Mouse (Mus musculus): ENCODE results near the gene Itga7. TPM values are rescaled to one million over a fixed set of nuclear protein-coding genes. Genes with fewer than 3 reads are reported as not detected.

The Itga7 gene
- polyA plus RNA-seq, 1 experiment, result 24.3 TPM

DNA sequence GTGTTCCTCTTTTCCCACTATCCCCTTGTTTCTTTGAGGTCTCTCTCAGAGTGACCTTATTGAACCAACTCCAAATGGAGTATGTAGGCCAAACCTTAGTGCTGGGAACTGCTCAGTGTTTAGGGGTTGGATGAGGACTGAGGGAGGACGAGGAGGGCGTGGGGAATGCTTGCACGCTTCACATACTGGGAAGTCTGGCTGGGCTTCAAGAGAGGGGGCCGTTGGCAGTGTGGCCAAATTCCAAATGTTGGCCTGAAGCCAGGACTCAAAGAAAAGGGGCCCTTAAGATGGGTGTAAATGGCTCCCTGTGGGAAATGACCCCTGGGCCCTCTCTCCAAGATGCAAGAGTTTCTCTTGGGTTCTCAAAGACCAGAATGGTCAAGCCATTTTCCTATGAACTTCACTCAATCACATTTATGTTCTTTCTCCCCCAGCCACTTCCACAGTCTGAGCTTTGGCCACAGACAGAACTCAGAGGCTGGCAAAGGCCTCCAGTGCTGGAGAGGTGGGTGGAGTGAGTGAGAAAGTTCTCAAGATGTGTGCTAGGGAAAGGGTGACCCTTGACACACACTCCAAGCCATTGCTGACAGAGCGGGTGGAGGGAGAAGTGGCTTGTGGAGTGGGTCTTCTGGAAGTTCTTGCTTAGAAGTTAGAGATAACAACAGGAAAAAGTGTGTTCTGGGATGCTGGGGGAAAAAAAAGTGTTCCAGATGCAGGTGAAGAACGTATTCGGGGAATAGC, 3.8 kb upstream of the Itga7 start:
- no peak overlapping the region for H3K4me3 ChIP-seq (ENCODE audit: insufficient read depth, low read length)
- no peak overlapping the region for H3K27ac ChIP-seq (ENCODE audit: insufficient read depth, low read length)
- 0 out of 2 replicates have a peak, but pooled peaks cover 1% of the 10 kb centered on the region for H3K4me1 ChIP-seq (ENCODE audit: control insufficient read depth, insufficient read depth, low read length)

DNA sequence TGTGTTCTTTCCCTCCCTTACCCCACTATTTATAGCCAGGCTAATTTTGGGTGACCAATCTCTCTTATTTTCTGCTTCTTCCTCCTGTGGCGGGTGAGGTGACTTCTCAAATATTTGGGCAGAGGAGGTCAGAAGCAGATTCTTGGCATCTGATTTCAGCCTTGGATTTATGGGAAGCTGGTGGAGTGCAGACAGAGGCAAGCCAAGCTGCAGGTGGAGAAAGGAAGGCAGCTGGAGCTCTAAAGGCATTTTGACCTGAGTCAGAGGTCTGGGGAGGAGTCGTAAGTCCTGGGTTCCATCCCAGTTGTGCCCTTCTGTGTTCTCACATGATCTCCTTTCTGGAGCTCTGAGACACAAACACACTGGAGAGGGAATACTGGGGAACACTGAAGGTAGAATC, 2.2 kb upstream of the Itga7 start:
- H3K4me3 ChIP-seq (ENCODE audit: insufficient read depth, low read length), result no peak overlapping the region
- H3K27ac ChIP-seq (ENCODE audit: insufficient read depth, low read length), result no peak overlapping the region
- H3K4me1 ChIP-seq (ENCODE audit: control insufficient read depth, insufficient read depth, low read length), result 0 out of 2 replicates have a peak, but pooled peaks cover 1% of the 10 kb centered on the region
- TF ChIP-seq POLR2A (IDR thresholded peaks at IDR 0.05; ENCODE audit: extremely low read depth, insufficient read depth, low read length) (no peak), CTCF (IDR thresholded peaks at IDR 0.05; ENCODE audit: extremely low read depth, insufficient read depth, low read length) (no peak)

More for the DNA sequence above, 3.8 kb upstream of the Itga7 start:
- TF ChIP-seq CTCF (IDR thresholded peaks at IDR 0.05; ENCODE audit: extremely low read depth, insufficient read depth, low read length) (no peak), POLR2A (IDR thresholded peaks at IDR 0.05; ENCODE audit: extremely low read depth, insufficient read depth, low read length) (no peak)

DNA sequence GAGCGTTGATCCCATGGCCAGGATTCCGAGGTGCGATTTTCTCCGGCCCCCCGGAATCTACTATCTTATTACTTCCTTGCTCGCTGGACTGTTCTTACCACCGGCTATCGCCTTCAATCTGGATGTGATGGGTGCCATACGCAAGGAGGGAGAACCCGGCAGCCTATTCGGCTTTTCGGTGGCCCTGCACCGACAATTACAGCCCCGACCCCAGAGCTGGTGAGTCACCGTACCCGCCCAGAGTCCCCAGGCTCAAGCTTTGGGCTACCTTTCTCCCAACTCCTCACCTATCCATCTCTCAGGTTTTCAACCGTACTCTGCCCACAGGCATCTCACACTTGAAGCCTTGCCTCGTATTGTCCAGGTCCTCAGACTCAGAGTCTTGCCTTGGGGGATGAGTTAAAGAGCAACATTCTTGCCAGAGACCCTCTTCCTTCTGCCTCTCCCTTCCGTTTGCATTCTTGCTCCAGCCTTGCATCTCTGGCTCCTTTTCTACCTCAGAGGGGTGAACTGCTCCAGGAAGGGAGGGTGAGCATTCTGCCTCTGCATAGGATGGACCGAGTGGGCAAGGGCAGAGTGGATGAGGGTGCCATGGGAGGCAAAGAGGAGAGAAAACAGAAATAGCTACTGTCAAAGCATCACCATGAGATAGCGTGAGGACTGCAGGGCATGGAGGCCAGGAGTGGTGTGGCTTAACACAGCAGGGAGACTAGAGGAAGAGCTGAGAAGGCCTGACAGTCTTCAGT, 531 bp downstream of the Itga7 start:
- no peaks in the 10 kb centered on the region for H3K4me1 ChIP-seq (ENCODE audit: control insufficient read depth, insufficient read depth, low read length)
- no peak overlapping the region for H3K27ac ChIP-seq (ENCODE audit: insufficient read depth, low read length)
- H3K4me3 ChIP-seq (ENCODE audit: insufficient read depth, low read length), result peak overlapping the region; percentile 32
- no peak for TF ChIP-seq CTCF (IDR thresholded peaks at IDR 0.05; ENCODE audit: extremely low read depth, insufficient read depth, low read length)

DNA sequence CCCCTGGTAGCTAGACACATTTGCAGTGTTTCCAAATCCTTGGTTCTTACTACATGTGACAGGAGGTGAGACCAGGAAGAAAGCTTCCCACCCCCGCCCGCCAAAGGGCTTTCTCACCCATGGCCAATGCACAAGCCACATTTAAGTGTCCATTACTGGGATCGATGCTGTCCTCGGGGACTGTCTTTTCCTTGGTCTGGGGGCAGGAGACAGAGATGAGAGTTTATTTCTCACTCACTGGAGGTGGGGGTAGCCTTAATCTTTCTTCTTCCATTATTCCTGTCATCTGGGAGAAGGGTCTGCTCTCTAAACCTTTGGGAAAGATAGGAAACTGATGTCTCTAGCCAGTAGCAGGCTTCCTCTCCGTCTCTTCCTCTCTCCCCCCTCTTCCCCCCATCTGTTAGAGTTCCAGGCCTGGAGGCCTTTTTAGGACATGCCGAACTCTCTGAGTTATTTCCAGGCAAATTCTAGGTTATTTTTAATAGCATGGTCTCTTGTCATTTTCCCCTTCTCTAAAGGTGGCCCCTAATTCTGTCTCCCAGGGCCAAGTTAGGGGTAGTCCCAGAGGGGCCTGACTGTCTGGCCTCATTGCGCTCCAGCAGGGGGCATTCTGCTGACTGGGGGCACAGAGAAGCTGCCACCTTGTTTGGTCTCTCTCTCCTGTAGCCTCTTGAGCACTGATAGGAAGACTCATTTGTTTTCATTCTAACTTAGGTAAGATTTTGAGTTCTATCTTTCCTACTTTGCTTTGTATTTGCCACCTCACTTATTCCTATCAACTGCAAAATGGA, 1.6 kb downstream of the Itga7 start:
- no peaks in the 10 kb centered on the region for H3K4me1 ChIP-seq (ENCODE audit: control insufficient read depth, insufficient read depth, low read length)
- no peak for TF ChIP-seq POLR2A (IDR thresholded peaks at IDR 0.05; ENCODE audit: extremely low read depth, insufficient read depth, low read length)
- no peak for TF ChIP-seq CTCF (IDR thresholded peaks at IDR 0.05; ENCODE audit: extremely low read depth, insufficient read depth, low read length)
- H3K27ac ChIP-seq (ENCODE audit: insufficient read depth, low read length), result no peak overlapping the region
- H3K4me3 ChIP-seq (ENCODE audit: insufficient read depth, low read length), result peak overlapping the region; percentile 32; the same call in 1 of the 2 replicates

DNA sequence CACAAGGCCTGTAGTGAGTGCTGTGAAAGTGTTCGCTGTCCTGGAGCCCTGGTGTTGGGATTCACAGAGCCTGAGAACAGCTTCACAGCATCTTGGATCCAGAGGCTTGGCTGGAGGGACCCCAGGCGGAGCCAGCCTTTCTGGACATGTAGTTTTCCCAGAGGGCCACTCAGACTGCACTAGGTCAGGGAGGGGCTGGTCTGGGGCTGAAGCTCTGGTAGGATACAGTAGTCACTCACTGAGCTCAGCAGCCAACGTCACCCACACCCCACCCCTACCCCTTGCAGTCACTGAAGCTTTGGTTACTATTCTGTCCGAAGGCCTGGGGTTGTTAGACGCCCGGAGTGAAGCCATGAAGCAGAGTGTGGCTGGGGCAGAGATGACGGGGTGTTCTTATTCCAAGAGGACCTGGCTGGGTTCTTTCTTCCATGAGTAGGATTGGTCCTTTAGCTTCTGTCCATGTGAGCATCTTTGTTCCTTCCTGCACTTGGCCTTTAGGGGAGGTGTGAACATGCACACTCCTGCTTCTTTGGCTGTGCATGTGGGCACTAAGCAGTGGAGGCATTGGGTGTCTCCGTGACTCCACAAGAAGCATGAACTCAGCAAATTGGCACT, 2.3 kb downstream of the Itga7 start:
- H3K4me1 ChIP-seq (ENCODE audit: control insufficient read depth, insufficient read depth, low read length), result no peaks in the 10 kb centered on the region
- 0 out of 2 replicates have a peak overlapping the region, but pooled peaks have one; percentile 5 for H3K4me3 ChIP-seq (ENCODE audit: insufficient read depth, low read length)
- TF ChIP-seq POLR2A (IDR thresholded peaks at IDR 0.05; ENCODE audit: extremely low read depth, insufficient read depth, low read length) (no peak), CTCF (IDR thresholded peaks at IDR 0.05; ENCODE audit: extremely low read depth, insufficient read depth, low read length) (no peak)
- no peak overlapping the region for H3K27ac ChIP-seq (ENCODE audit: insufficient read depth, low read length)

DNA sequence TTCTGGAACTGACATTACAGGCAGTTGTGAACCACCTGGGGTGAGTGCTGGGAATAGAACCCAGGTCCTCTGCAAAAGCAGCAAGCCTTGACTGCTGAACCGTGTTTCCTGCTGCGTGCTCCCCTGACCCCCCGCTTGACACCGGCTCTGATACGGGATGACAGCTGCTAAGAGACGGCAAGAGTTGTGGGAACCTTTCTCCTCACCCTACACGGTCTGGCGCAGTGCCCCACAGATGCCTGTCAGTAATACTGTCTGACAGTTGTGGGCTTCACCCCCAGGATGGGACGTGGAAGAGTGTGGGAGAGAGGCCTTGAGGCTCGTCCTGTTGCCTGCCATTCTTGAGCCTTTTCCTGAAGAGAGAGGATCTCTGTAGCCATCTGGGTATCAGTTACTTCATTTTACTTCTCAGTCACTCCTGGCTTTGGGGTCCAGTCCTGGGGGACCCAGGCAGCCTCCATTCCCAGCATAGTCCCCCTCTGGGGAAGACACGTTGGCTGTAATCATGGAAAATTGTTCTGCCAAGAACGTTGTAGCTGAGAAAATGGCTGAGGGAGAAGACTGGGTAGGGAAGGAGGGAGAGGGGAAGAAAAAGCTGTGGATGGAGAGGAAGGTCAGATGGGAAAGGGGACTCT, 4.3 kb downstream of the Itga7 start:
- Histone ChIP-seq H3K27ac (ENCODE audit: insufficient read depth, low read length) (no peak overlapping the region), H3K4me3 (ENCODE audit: insufficient read depth, low read length) (no peak overlapping the region), H3K4me1 (ENCODE audit: control insufficient read depth, insufficient read depth, low read length) (no peaks in the 10 kb centered on the region)
- TF ChIP-seq CTCF (IDR thresholded peaks at IDR 0.05; ENCODE audit: extremely low read depth, insufficient read depth, low read length), result no peak
- no peak for TF ChIP-seq POLR2A (IDR thresholded peaks at IDR 0.05; ENCODE audit: extremely low read depth, insufficient read depth, low read length)

DNA sequence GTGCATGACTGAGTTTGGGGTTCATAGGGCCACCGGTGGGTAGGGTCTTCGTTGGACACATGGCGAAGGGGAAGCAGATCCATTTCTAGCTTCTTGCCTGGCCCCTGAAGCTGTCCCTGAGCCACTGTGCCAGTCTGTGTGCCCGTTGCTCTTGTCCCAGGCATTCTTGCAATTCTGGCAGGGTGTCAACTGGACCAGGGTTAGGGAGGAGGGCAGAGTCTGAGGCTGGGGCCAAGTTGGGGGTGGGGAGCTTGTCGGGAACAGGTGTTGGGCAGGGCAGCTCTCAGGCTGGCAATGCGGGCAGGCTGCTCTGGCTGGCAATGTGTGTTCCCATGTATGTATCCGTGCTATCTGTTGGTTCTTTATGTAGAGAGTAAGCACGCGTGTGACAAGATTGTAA, 4.8 kb downstream of the Itga7 start:
- TF ChIP-seq POLR2A (IDR thresholded peaks at IDR 0.05; ENCODE audit: extremely low read depth, insufficient read depth, low read length) (no peak), CTCF (IDR thresholded peaks at IDR 0.05; ENCODE audit: extremely low read depth, insufficient read depth, low read length) (no peak)
- H3K4me1 ChIP-seq (ENCODE audit: control insufficient read depth, insufficient read depth, low read length), result no peaks in the 10 kb centered on the region
- no peak overlapping the region for H3K4me3 ChIP-seq (ENCODE audit: insufficient read depth, low read length)
- no peak overlapping the region for H3K27ac ChIP-seq (ENCODE audit: insufficient read depth, low read length)

DNA sequence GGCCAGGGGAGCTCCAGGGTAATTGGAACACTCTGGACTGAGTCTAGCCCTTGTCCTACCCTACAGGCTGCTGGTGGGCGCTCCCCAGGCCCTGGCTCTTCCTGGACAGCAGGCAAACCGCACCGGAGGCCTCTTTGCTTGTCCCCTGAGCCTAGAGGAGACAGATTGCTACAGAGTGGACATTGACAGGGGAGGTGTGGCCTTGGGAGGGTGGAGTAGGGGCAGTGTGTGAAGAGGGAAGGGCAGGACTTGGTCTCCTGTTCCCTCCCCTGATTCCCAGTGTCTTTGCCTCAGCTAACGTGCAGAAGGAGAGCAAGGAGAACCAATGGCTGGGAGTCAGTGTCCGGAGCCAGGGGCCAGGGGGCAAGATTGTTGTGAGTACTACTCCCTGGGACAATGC, 5.4 kb downstream of the Itga7 start:
- Histone ChIP-seq H3K27ac (ENCODE audit: insufficient read depth, low read length) (no peak overlapping the region), H3K4me1 (ENCODE audit: control insufficient read depth, insufficient read depth, low read length) (no peaks in the 10 kb centered on the region), H3K4me3 (ENCODE audit: insufficient read depth, low read length) (no peak overlapping the region)
- TF ChIP-seq POLR2A (IDR thresholded peaks at IDR 0.05; ENCODE audit: extremely low read depth, insufficient read depth, low read length), result no peak
- TF ChIP-seq CTCF (IDR thresholded peaks at IDR 0.05; ENCODE audit: extremely low read depth, insufficient read depth, low read length), result no peak

All from cortical plate, adult 2 months (tissue).